Mouse (Mus musculus): ENCODE results near the gene Poln.

The Poln gene

GRCm38 (mm10) chr5:34186961-34187391 lies 17.7 kb upstream of the Poln start:
- no peak for DNase-seq (ENCODE audit: low spot score)

GRCm38 (mm10) chr5:34186391-34186790 lies 17.1 kb upstream of the Poln start:
- no peak for DNase-seq (ENCODE audit: low spot score)

GRCm38 (mm10) chr5:34185791-34186190 lies 16.5 kb upstream of the Poln start:
- no peak for DNase-seq (ENCODE audit: low spot score)

GRCm38 (mm10) chr5:34185051-34185580 lies 15.9 kb upstream of the Poln start:
- no peak for DNase-seq (ENCODE audit: low spot score)

- DNase-seq (ENCODE audit: low spot score), result no peak
Measured at GRCm38 (mm10) chr5:34183976-34184375, 14.7 kb upstream of the Poln start.

- no peak for DNase-seq (ENCODE audit: low spot score)
Measured at GRCm38 (mm10) chr5:34183156-34183880, 14.1 kb upstream of the Poln start.

GRCm38 (mm10) chr5:34182486-34182885 lies 13.2 kb upstream of the Poln start:
- DNase-seq (ENCODE audit: low spot score), result no peak

- DNase-seq (ENCODE audit: low spot score), result no peak
Measured at GRCm38 (mm10) chr5:34177821-34178220, 8.6 kb upstream of the Poln start.

GRCm38 (mm10) chr5:34177091-34177490 lies 7.8 kb upstream of the Poln start:
- DNase-seq (ENCODE audit: low spot score), result no peak

- DNase-seq (ENCODE audit: low spot score), result no peak
Measured at GRCm38 (mm10) chr5:34176691-34177090, 7.4 kb upstream of the Poln start.

- no peak for DNase-seq (ENCODE audit: low spot score)
Measured at GRCm38 (mm10) chr5:34175403-34175694, 6.1 kb upstream of the Poln start.

- no peak for DNase-seq (ENCODE audit: low spot score)
Measured at GRCm38 (mm10) chr5:34174550-34175402, 5.5 kb upstream of the Poln start.

GRCm38 (mm10) chr5:34174021-34174420 lies 4.8 kb upstream of the Poln start:
- no peak for DNase-seq (ENCODE audit: low spot score)

GRCm38 (mm10) chr5:34170726-34171125 lies 1.5 kb upstream of the Poln start:
- no peak for DNase-seq (ENCODE audit: low spot score)

GRCm38 (mm10) chr5:34169954-34170353 lies 706 bp upstream of the Poln start:
- no peak for DNase-seq (ENCODE audit: low spot score)

GRCm38 (mm10) chr5:34167857-34168256 lies 1.4 kb downstream of the Poln start:
- no peak for DNase-seq (ENCODE audit: low spot score)

- no peak for DNase-seq (ENCODE audit: low spot score)
Measured at GRCm38 (mm10) chr5:34165793-34166192, 3.5 kb downstream of the Poln start.

GRCm38 (mm10) chr5:34148476-34148875 lies 20.8 kb downstream of the Poln start:
- DNase-seq (ENCODE audit: low spot score), result no peak

GRCm38 (mm10) chr5:34147554-34147953 lies 21.7 kb downstream of the Poln start:
- no peak for DNase-seq (ENCODE audit: low spot score)

GRCm38 (mm10) chr5:34139751-34140150 lies 29.5 kb downstream of the Poln start:
- DNase-seq (ENCODE audit: low spot score), result no peak

GRCm38 (mm10) chr5:34132731-34133130 lies 36.5 kb downstream of the Poln start:
- no peak for DNase-seq (ENCODE audit: low spot score)

GRCm38 (mm10) chr5:34124131-34124530 lies 45.1 kb downstream of the Poln start:
- no peak for DNase-seq (ENCODE audit: low spot score)

- no peak for DNase-seq (ENCODE audit: low spot score)
Measured at GRCm38 (mm10) chr5:34119121-34119856, 50.0 kb downstream of the Poln start.

All from urinary bladder, postnatal 10 days (tissue).